Mouse (Mus musculus) left cerebral cortex, postnatal 36 days (tissue): ENCODE measurements around the gene Arap1. TPM values are rescaled to one million over a fixed set of nuclear protein-coding genes. Genes with fewer than 3 reads are reported as not detected.

Experiments
- DNase-seq, 2 experiments: peaks; one replicate each; pipeline ENCODE4 v3.0.0; 2021 to 2022; ENCODE audit warnings: low spot score in 2 of 2, mixed read lengths in 1 of 2
- intact Hi-C: fragments of 180-260 bp; cut with DNase I; formaldehyde crosslinking; loops from one replicate; pipeline ENCODE4 v1.15.1; 2025
- total RNA-seq, 2 experiments: library from RNA; stranded (reverse); gene quantifications; 2 replicates each; pipeline ENCODE4 v1.2.3; 2021

Arap1 gene
- total RNA-seq, 2 experiments from 2014 or later, result 16.5 to 17.6 TPM

GRCm38 (mm10) chr7:101355551-101356100 is 7.8 kb downstream of the Arap1 start:
- DNase-seq, result no peak
- intact Hi-C loops, result no loop called here

- DNase-seq, result no peak
- intact Hi-C loops, result no loop called here
These were observed 9.0 kb downstream of the Arap1 start for GRCm38 (mm10) chr7:101356868-101357267.

- DNase-seq, result no peak
- intact Hi-C loops, result no loop called here
These were observed 12.5 kb downstream of the Arap1 start for GRCm38 (mm10) chr7:101360406-101360805.

- intact Hi-C loops, result no loop called here
These were observed 13.2 kb downstream of the Arap1 start for GRCm38 (mm10) chr7:101361021-101361420.

GRCm38 (mm10) chr7:101361767-101362166 is 13.9 kb downstream of the Arap1 start:
- intact Hi-C loops, result no loop called here
- DNase-seq, result no peak

More at GRCm38 (mm10) chr7:101361021-101361420, 13.2 kb downstream of the Arap1 start:
- no peak for DNase-seq

GRCm38 (mm10) chr7:101362791-101363191 is 14.9 kb downstream of the Arap1 start:
- no peak for DNase-seq
- intact Hi-C loops, result no loop called here

GRCm38 (mm10) chr7:101363914-101364313 is 16.0 kb downstream of the Arap1 start:
- intact Hi-C loops, result no loop called here
- DNase-seq, result no peak

GRCm38 (mm10) chr7:101367901-101368852 is 20.3 kb downstream of the Arap1 start:
- DNase-seq, result no peak
- intact Hi-C loops, result no loop called here

- no peak for DNase-seq
- intact Hi-C loops, result loop anchor here (5.0 kb wide), 1 partner anchor 307 kb away; no protein-coding TSS in a partner anchor
These were observed 21.8 kb downstream of the Arap1 start for GRCm38 (mm10) chr7:101369666-101370065.

GRCm38 (mm10) chr7:101373082-101373481 is 25.2 kb downstream of the Arap1 start:
- no peak for DNase-seq
- intact Hi-C loops, result loop anchor here (5.0 kb wide), 1 partner anchor 311 kb away; no protein-coding TSS in a partner anchor

GRCm38 (mm10) chr7:101374155-101374554 is 26.3 kb downstream of the Arap1 start:
- no peak for DNase-seq
- intact Hi-C loops, result loop anchor here (1.0 to 5.0 kb wide), 2 partner anchors 64 to 312 kb away; no protein-coding TSS in a partner anchor

- DNase-seq, result no peak
- intact Hi-C loops, result no loop called here
These were observed 29.0 kb downstream of the Arap1 start for GRCm38 (mm10) chr7:101376701-101377340.

- no peak for DNase-seq
- intact Hi-C loops, result no loop called here
These were observed 29.9 kb downstream of the Arap1 start for GRCm38 (mm10) chr7:101377741-101378262.

GRCm38 (mm10) chr7:101378285-101378684 is 30.4 kb downstream of the Arap1 start:
- intact Hi-C loops, result no loop called here
- no peak for DNase-seq

- intact Hi-C loops, result no loop called here
These were observed 31.1 kb downstream of the Arap1 start for GRCm38 (mm10) chr7:101378796-101379465.

GRCm38 (mm10) chr7:101379732-101380131 is 31.9 kb downstream of the Arap1 start:
- intact Hi-C loops, result no loop called here
- DNase-seq, result no peak

More at GRCm38 (mm10) chr7:101378796-101379465, 31.1 kb downstream of the Arap1 start:
- no peak for DNase-seq

- DNase-seq, result no peak
- intact Hi-C loops, result no loop called here
These were observed 33.6 kb downstream of the Arap1 start for GRCm38 (mm10) chr7:101381512-101381911.

- DNase-seq, result no peak
- intact Hi-C loops, result no loop called here
These were observed 34.5 kb downstream of the Arap1 start for GRCm38 (mm10) chr7:101382378-101382777.

- no peak for DNase-seq
These were observed 35.9 kb downstream of the Arap1 start for GRCm38 (mm10) chr7:101383756-101384155.

More at GRCm38 (mm10) chr7:101383756-101384155, 35.9 kb downstream of the Arap1 start:
- intact Hi-C loops, result no loop called here
